10 mouse cellular contexts compared by ENCODE assay signal in the genomic region with DNA sequence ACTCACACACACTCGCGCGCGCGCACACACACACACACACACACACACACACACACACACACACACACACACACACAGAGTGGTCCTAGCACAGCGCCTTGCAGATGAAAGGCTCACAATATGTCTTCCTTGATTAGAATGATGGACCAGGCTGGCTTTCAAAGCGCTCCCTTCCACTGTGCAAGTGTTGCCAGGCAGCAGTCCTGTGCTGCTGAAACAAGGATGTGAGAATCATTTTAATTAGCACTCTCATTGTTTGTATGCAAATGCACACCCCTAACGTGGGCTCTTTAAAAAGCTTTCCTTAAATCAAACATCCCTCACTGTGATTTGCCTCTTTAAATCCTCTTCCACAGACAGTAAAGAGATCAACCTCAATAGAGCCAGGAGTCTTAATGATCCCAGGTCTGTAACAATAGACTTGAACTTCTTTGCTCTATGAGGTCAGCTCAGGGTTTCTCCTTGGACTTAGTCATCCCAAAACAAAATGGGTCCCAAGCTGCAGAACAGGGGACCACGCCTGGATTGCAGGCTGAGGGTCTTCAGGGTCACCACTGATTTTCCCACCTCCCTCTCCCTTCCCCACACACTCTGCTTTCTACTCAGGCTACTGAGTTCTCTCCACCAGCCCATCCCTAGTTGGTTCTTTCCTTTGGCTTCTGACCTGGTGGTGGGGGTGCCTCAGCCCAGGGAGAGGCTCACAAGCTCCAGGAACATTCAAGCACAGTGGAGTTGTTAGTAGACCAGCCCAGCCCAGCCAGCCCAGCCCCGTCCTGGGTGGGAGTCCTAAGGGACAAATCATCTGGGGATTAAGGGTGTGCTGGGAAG.
DNase-seq lines count a peak whose midpoint lies in the region; ATAC-seq and TF ChIP-seq lines count a peak whose summit lies in the region.
"Had no signal": no experiment of that assay in that cellular context is flagged by ENCODE, and none has a peak within 500 bp of the region (broad histone marks: within the 10 kb centered on the region; RNA-seq: fewer than 3 reads in every experiment).

No protein-coding gene starts in this region.

- H3K36me3 ChIP-seq in heart, embryonic 10.5 days: no peaks in the 10 kb centered on the region
- peaks cover 2% of the 10 kb centered on the region; the same call in 1 of the 2 replicates for H3K36me3 ChIP-seq in midbrain, postnatal 0 days (ENCODE audit: insufficient read depth, low read length)

- WGBS in heart, embryonic 10.5 days: 83% methylated on average over 10 of the region's 10 CpGs
- 41% methylated on average over 10 of the region's 10 CpGs for WGBS in midbrain, postnatal 0 days

- H3K9me3 ChIP-seq in heart, embryonic 10.5 days: no peaks in the 10 kb centered on the region
- H3K9me3 ChIP-seq in midbrain, postnatal 0 days (ENCODE audit: low read length): no peaks in the 10 kb centered on the region

- DNase-seq in heart, embryonic 10.5 days (ENCODE audit: low spot score): no peak
- DNase-seq in heart, postnatal 36 days: no peak
- DNase-seq in brain, adult 2 months (ENCODE audit: low read depth, low spot score): peak; percentile 69
- DNase-seq in heart, postnatal 4 days: peak; percentile 26
- DNase-seq in midbrain, postnatal 0 days (ENCODE audit: low spot score): peak; percentile 87
- DNase-seq in adrenal gland, adult 2 months: no peak
- no peak for DNase-seq in kidney, postnatal 14 days
- DNase-seq in liver: no peak
- DNase-seq: lung, adult 18-20 months; thymus, postnatal 36 days had no signal

- TF ChIP-seq CTCF in midbrain, postnatal 0 days (IDR thresholded peaks at IDR 0.05): no peak

- peak overlapping the region; percentile 81 for H3K27ac ChIP-seq in heart, embryonic 10.5 days
- H3K27ac ChIP-seq in midbrain, postnatal 0 days (ENCODE audit: low read depth, low read length): peak overlapping the region; percentile 75

- H3K9ac ChIP-seq in midbrain, postnatal 0 days (replicated peaks; ENCODE audit: low read length, poor library complexity, severe bottlenecking): no peak overlapping the region

- peak; percentile 87 for ATAC-seq in midbrain, postnatal 0 days (ENCODE audit: low FRiP score)

- H3K4me1 ChIP-seq in heart, embryonic 10.5 days: peaks cover 81% of the 10 kb centered on the region
- H3K4me1 ChIP-seq in midbrain, postnatal 0 days (ENCODE audit: insufficient read depth, low read length): peaks cover 15% of the 10 kb centered on the region

- no peak overlapping the region for H3K4me3 ChIP-seq in heart, embryonic 10.5 days
- H3K4me3 ChIP-seq in midbrain, postnatal 0 days (ENCODE audit: low read depth, low read length): no peak overlapping the region

- H3K4me2 ChIP-seq in midbrain, postnatal 0 days (ENCODE audit: low read depth, low read length, poor library complexity, severe bottlenecking): no peak overlapping the region

- no peaks in the 10 kb centered on the region for H3K27me3 ChIP-seq in heart, embryonic 10.5 days (ENCODE audit: insufficient read depth, poor library complexity, severe bottlenecking)
- H3K27me3 ChIP-seq in midbrain, postnatal 0 days (ENCODE audit: insufficient read depth, low read length): no peaks in the 10 kb centered on the region

- intact Hi-C loops in heart, postnatal 36 days (cut with DNase I): no loop called here

Comparison
In these comparisons a context has a peak if more than half of its experiments do, and no peak if none do; other contexts are left out.
1. DNase-seq: peak in brain, adult 2 months (single experiment), heart, postnatal 4 days (single experiment) and midbrain, postnatal 0 days (single experiment); none in heart, embryonic 10.5 days (single experiment), heart, postnatal 36 days (0 of 2), adrenal gland, adult 2 months (single experiment), kidney, postnatal 14 days (single experiment) and liver (single experiment).